In genomic region chr4:73506860-73507259, GRCm38 (mm10) we compare ENCODE assay signal across 19 mouse cellular contexts.
A peak's percentile ranks its signal among the peaks of the same experiment; 100 is the strongest.
DNase-seq lines count a peak whose midpoint lies in the region; ATAC-seq and TF ChIP-seq lines count a peak whose summit lies in the region.
"Had no signal": no experiment of that assay in that cellular context is flagged by ENCODE, and none has a peak within 500 bp of the region (broad histone marks: within the 10 kb centered on the region; RNA-seq: fewer than 3 reads in every experiment).

No protein-coding gene starts in this region.

- TF ChIP-seq CTCF in left cerebral cortex, adult 2 months (IDR thresholded peaks at IDR 0.05): no peak

- DNase-seq in frontal cortex, postnatal 14 days (ENCODE audit: low spot score in 2 of 2): no peak
- DNase-seq in heart, adult 11 months: peak; percentile 9
- DNase-seq in heart, postnatal 36 days: no peak
- DNase-seq in telencephalon, adult 2 months (ENCODE audit: low read depth, low spot score): peak; percentile 4
- DNase-seq in left cerebral cortex, adult 2 months (ENCODE audit: extremely low spot score in 1 of 2, low spot score in 2 of 2): no peak
- DNase-seq: adrenal gland, adult 2 months; adrenal gland, adult 8-10 months; adrenal gland, postnatal 10 days; adrenal gland, postnatal 14 days; adrenal gland, postnatal 25 days; adrenal gland, postnatal 36 days; B cell, adult 2 months; cerebellum, adult 11 months; cerebellum, adult 11-12 months; cerebellum, adult 18-20 months had no signal

- intact Hi-C loops in heart, postnatal 36 days (cut with DNase I): no loop called here
- intact Hi-C loops in left cerebral cortex, adult 2 months (cut with DNase I): no loop called here

- H3K4me3 ChIP-seq in left cerebral cortex, adult 2 months: no peak overlapping the region

- H3K27ac ChIP-seq in left cerebral cortex, adult 2 months: no peak overlapping the region

- peak; percentile 90 for ATAC-seq in frontal cortex, adult (ENCODE audit: low TSS enrichment)
- ATAC-seq: activated CD4-positive, CD25-positive, alpha-beta regulatory T cell, adult 4 months; CD4-positive, CD25-positive, alpha-beta regulatory T cell, adult 4 months; Patski had no signal

Comparison
In these comparisons a context has a peak if more than half of its experiments do, and no peak if none do; other contexts are left out.
1. DNase-seq: peak in heart, adult 11 months (single experiment) and telencephalon, adult 2 months (single experiment); none in frontal cortex, postnatal 14 days (0 of 2), heart, postnatal 36 days (0 of 2) and left cerebral cortex, adult 2 months (0 of 2).